Mouse (Mus musculus) intestine, postnatal 0 days (tissue): ENCODE data around the gene Wfikkn1. TPM values are rescaled to one million over a fixed set of nuclear protein-coding genes. Genes with fewer than 3 reads are reported as not detected.
A peak's percentile ranks its signal among the peaks of the same experiment; 100 is the strongest.

Experiments
- ATAC-seq: fragments of 200-750 bp; cut with Nextera tagmentation; 2 replicates; pipeline ENCODE4 v1.8.0; 2017; ENCODE audit warnings: mild to moderate bottlenecking, moderate TSS enrichment, moderate library complexity
- H3K27ac ChIP-seq: fragments of 300-500 bp; sonication (generic); 2 replicates; pipeline ENCODE4 v1.5.1; 2014; ENCODE audit warnings: mild to moderate bottlenecking, low read depth, low read length, moderate library complexity
- H3K27me3 ChIP-seq: fragments of 300-500 bp; sonication (generic); replicated peaks from 2 replicates; pipeline ENCODE4 v1.6.1; 2014; ENCODE audit warnings: low read length, mixed read lengths; ENCODE audit not compliant: control insufficient read depth, insufficient read depth
- H3K36me3 ChIP-seq: fragments of 300-500 bp; sonication (generic); 2 replicates; pipeline ENCODE4 v1.6.1; 2014; ENCODE audit warnings: mild to moderate bottlenecking, moderate library complexity; ENCODE audit not compliant: control insufficient read depth, insufficient read depth
- H3K4me1 ChIP-seq: fragments of 300-500 bp; sonication (generic); replicated peaks from 2 replicates; pipeline ENCODE4 v1.6.1; 2014; ENCODE audit warnings: antibody characterized with exemption, low read length, mixed read lengths; ENCODE audit not compliant: control insufficient read depth, insufficient read depth
- H3K4me2 ChIP-seq: fragments of 300-500 bp; sonication (generic); replicated peaks from 2 replicates; pipeline ENCODE4 v1.6.1; 2014; ENCODE audit warnings: low read depth, mild to moderate bottlenecking, moderate library complexity
- H3K4me3 ChIP-seq: fragments of 300-500 bp; sonication (generic); 2 replicates; pipeline ENCODE4 v1.5.1; 2014; ENCODE audit warnings: low read depth, low read length
- H3K9ac ChIP-seq: fragments of 300-500 bp; sonication (generic); 2 replicates; pipeline ENCODE4 v1.6.1; 2014; ENCODE audit warnings: mild to moderate bottlenecking, low read depth, low read length
- H3K9me3 ChIP-seq: fragments of 300-500 bp; sonication (generic); 2 replicates; pipeline ENCODE4 v1.6.1; 2016; ENCODE audit warnings: mixed run types; ENCODE audit not compliant: control insufficient read depth
- CTCF ChIP-seq: sonication (generic); IDR thresholded peaks from 2 replicates; pipeline ENCODE4 v1.5.1; 2016; ENCODE audit warnings: low read depth, mild to moderate bottlenecking, control low read depth, antibody characterized with exemption, moderate library complexity
- WGBS: fragments of 180-500 bp; shearing (Covaris S2); extraction: QIAGEN DNeasy Blood & Tissue Kit; methylation state at CpG from one replicate; pipeline ENCODE4 v1.1.7; 2014; 5-methylcytosine and 5-hydroxymethylcytosine counted together
- microRNA-seq: library from miRNA; unstranded; fragments of <30 nt; microRNA quantifications from one replicate; pipeline ENCODE4, GENCODE M21; 2016
- polyA plus RNA-seq: library from polyadenylated mRNA; unstranded; fragments of >200 nt; fragmentation: Nextera tagmentation; extraction: Ambion mirVana; gene quantifications from 2 replicates; pipeline ENCODE4 v1.2.1, GENCODE M21; 2015

The Wfikkn1 gene
- polyA plus RNA-seq, 1 experiment from 2014 or later, result 0.14 TPM

GRCm38 (mm10) chr17:25829558-25830017 is 51.1 kb downstream of the Wfikkn1 start:
- H3K4me2 ChIP-seq, result peak overlapping the region; percentile 86
- peak overlapping the region; percentile 52 for H3K4me3 ChIP-seq
- ATAC-seq, result no peak
- H3K27ac ChIP-seq, result peak overlapping the region; percentile 69
- H3K27me3 ChIP-seq, result no peaks in the 10 kb centered on the region
- whole genome bisulfite sequencing, result 21% methylated on average over 8 of the region's 8 CpGs
- H3K4me1 ChIP-seq, result peaks cover 12% of the 10 kb centered on the region
- H3K9me3 ChIP-seq, result no peaks in the 10 kb centered on the region
- H3K36me3 ChIP-seq, result peaks cover 32% of the 10 kb centered on the region
- TF ChIP-seq CTCF, result no peak
- peak overlapping the region; percentile 41 for H3K9ac ChIP-seq

DNA sequence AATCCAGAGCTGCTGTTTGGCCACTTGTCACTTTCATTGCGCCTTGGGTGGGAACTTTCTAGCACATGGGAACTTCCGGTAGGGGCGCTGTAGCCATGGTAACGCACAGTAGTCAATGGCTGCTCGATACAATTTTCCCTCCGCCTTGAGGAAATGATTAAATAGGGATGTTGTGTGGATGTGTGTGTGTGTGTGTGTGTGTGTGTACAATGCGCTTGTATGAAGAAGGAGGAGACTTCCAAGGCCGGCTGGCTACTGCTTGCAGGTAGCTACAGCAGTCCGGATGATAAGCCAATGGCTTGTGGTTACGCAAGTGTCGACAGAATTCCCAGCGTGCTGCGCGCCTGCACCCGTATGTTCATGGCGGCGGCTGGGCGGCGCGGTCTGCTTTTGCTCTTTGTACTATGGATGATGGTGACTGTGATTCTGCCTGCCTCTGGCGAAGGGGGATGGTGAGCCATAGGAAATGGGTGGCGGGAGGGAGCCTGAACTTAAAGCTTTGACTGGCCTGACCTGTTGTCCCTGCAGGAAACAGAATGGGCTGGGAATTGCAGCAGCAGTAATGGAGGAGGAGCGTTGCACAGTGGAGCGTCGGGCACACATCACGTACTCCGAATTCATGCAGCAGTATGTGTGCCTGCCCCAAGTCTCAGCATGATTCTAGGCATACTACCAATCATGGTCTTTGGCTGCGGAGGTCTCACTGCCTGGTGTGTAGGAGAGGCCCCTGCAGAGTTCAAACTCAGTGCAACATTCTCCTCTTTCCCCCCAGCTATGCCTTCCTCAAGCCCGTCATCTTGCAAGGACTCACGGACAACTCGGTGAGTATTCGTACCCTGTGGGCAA is 51.7 kb downstream of the Wfikkn1 start, which contains the start of gene Jmjd8:
Gene Jmjd8, plus strand, starts transcription at position 156 of the 846 bp plus-strand sequence.
- TF ChIP-seq CTCF, result peak; percentile 70
- Histone ChIP-seq H3K4me2 (peak within 1 kb of the TSS; percentile 86), H3K9ac (peak within 1 kb of the TSS; percentile 41), H3K27ac (peak within 1 kb of the TSS; percentile 69), H3K9me3 (no peaks in the 10 kb centered on the region), H3K36me3 (peaks cover 32% of the 10 kb centered on the region), H3K4me3 (peak within 1 kb of the TSS; percentile 52), H3K27me3 (no peaks in the 10 kb centered on the region), H3K4me1 (peaks cover 18% of the 10 kb centered on the region)
- peak; percentile 41 for ATAC-seq
- WGBS, result under 1% methylated on average over 32 of the region's 32 CpGs

DNA sequence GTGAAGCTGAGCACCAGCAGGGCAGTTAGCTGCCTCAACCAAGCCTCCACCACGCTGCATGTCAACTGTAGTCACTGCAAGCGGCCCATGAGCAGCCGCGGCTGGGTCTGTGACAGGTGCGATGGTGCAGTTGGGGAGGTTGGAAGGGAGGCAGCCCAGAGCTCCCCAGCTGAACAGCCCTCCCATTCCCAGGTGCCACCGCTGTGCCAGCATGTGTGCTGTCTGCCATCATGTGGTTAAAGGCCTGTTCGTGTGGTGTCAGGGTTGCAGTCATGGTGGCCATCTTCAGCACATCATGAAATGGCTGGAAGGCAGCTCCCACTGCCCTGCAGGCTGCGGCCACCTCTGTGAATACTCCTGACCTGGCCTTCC is 52.4 kb downstream of the Wfikkn1 start:
- Histone ChIP-seq H3K36me3 (peaks cover 32% of the 10 kb centered on the region), H3K27ac (no peak overlapping the region), H3K9me3 (no peaks in the 10 kb centered on the region), H3K9ac (no peak overlapping the region), H3K4me2 (peak overlapping the region; percentile 86), H3K4me3 (no peak overlapping the region; the same call in 1 of the 2 replicates), H3K27me3 (no peaks in the 10 kb centered on the region), H3K4me1 (peaks cover 19% of the 10 kb centered on the region)
- 82% methylated on average over 8 of the region's 8 CpGs for WGBS
- TF ChIP-seq CTCF, result no peak
- ATAC-seq, result no peak

Small RNAs within 50 kb of the gene (microRNA-seq; reads per million reads assigned to microRNA genes)
- not detected for gene Mir3082

Other genes starting within 250 kb of the Wfikkn1 start
- gene Gng13, start 163.7 kb downstream of the Wfikkn1 start, polyA plus RNA-seq, result 0.92 and 0.95 TPM in 2 replicates
- gene Chtf18, start 153.4 kb downstream of the Wfikkn1 start, polyA plus RNA-seq, result 4.3 and 6.1 TPM in 2 replicates
- 6.7 and 7.2 TPM in 2 replicates for gene Rpusd1, start 153.2 kb downstream of the Wfikkn1 start, polyA plus RNA-seq
- not detected in 2 replicates for gene Mslnl, start 144.8 kb downstream of the Wfikkn1 start, polyA plus RNA-seq
- gene Msln, start 126.5 kb downstream of the Wfikkn1 start, polyA plus RNA-seq, result 48.2 and 57.0 TPM in 2 replicates
- 20.2 and 21.7 TPM in 2 replicates for gene Narfl, start 107.1 kb downstream of the Wfikkn1 start, polyA plus RNA-seq
- gene Haghl, start 95.2 kb downstream of the Wfikkn1 start, polyA plus RNA-seq, result 28.2 and 31.4 TPM in 2 replicates
- gene Ccdc78, start 94.3 kb downstream of the Wfikkn1 start, polyA plus RNA-seq, result 0.09 and 0.18 TPM in 2 replicates
- 127 and 129 TPM in 2 replicates for gene Fam173a, start 88.0 kb downstream of the Wfikkn1 start, polyA plus RNA-seq
- gene AC134908.4, start 85.2 kb downstream of the Wfikkn1 start, polyA plus RNA-seq, result not detected in 2 replicates
- gene Metrn, start 83.7 kb downstream of the Wfikkn1 start, polyA plus RNA-seq, result 21.4 and 23.5 TPM in 2 replicates
- gene Fbxl16, start 71.8 kb downstream of the Wfikkn1 start, polyA plus RNA-seq, result 1.1 and 1.5 TPM in 2 replicates
- gene Wdr24, start 57.2 kb downstream of the Wfikkn1 start, polyA plus RNA-seq, result 9.6 and 10.2 TPM in 2 replicates
- gene Jmjd8, start 52.0 kb downstream of the Wfikkn1 start, polyA plus RNA-seq, result 22.7 and 23.0 TPM in 2 replicates
- 245 and 246 TPM in 2 replicates for gene Stub1, start 47.5 kb downstream of the Wfikkn1 start, polyA plus RNA-seq
- 1.4 and 1.9 TPM in 2 replicates for gene Rhbdl1, start 43.6 kb downstream of the Wfikkn1 start, polyA plus RNA-seq
- 0.54 and 0.90 TPM in 2 replicates for gene Gm20683, start 39.1 kb downstream of the Wfikkn1 start, polyA plus RNA-seq
- 18.1 and 20.4 TPM in 2 replicates for gene Rhot2, start 36.0 kb downstream of the Wfikkn1 start, polyA plus RNA-seq
- gene Wdr90, start 19.4 kb downstream of the Wfikkn1 start, polyA plus RNA-seq, result 2.5 and 2.9 TPM in 2 replicates
- 51.0 and 55.9 TPM in 2 replicates for gene Mcrip2, start 12.1 kb downstream of the Wfikkn1 start, polyA plus RNA-seq
- 46.6 and 51.7 TPM in 2 replicates for gene Mettl26, start 5.8 kb downstream of the Wfikkn1 start, polyA plus RNA-seq
- gene Rab40c, start 38.9 kb upstream of the Wfikkn1 start, polyA plus RNA-seq, result 15.8 and 16.9 TPM in 2 replicates
- 34.9 and 37.2 TPM in 2 replicates for gene Pigq, start 64.1 kb upstream of the Wfikkn1 start, polyA plus RNA-seq
- not detected in 2 replicates for gene Nhlrc4, start 64.1 kb upstream of the Wfikkn1 start, polyA plus RNA-seq
- gene A930017K11Rik, start 71.7 kb upstream of the Wfikkn1 start, polyA plus RNA-seq, result 0.05 and 0.09 TPM in 2 replicates
- gene Capn15, start 104.9 kb upstream of the Wfikkn1 start, polyA plus RNA-seq, result 29.5 and 37.4 TPM in 2 replicates
- 32.3 and 37.5 TPM in 2 replicates for gene Rab11fip3, start 188.7 kb upstream of the Wfikkn1 start, polyA plus RNA-seq
- gene Decr2, start 209.5 kb upstream of the Wfikkn1 start, polyA plus RNA-seq, result 36.2 and 37.4 TPM in 2 replicates
- gene Nme4, start 214.7 kb upstream of the Wfikkn1 start, polyA plus RNA-seq, result 18.5 and 20.4 TPM in 2 replicates
- gene Tmem8, start 232.4 kb upstream of the Wfikkn1 start, polyA plus RNA-seq, result 26.5 TPM in 2 replicates
- gene Mrpl28, start 242.6 kb upstream of the Wfikkn1 start, polyA plus RNA-seq, result 142 and 143 TPM in 2 replicates